In genomic region chr10:40370156-40370555, GRCm38 (mm10) we compare ENCODE assay signal across 16 mouse cellular contexts. TPM values are rescaled to one million over a fixed set of nuclear protein-coding genes. Genes with fewer than 3 reads are reported as not detected.
DNase-seq lines count a peak whose midpoint lies in the region; ATAC-seq and TF ChIP-seq lines count a peak whose summit lies in the region.
"Had no signal": no experiment of that assay in that cellular context is flagged by ENCODE, and none has a peak within 500 bp of the region (broad histone marks: within the 10 kb centered on the region; RNA-seq: fewer than 3 reads in every experiment).

No protein-coding gene starts in this region.

- H3K27ac ChIP-seq in cerebellum, adult 2 months (ENCODE audit: insufficient read depth, low read length), result no peak overlapping the region
- H3K27ac ChIP-seq in layer of hippocampus, adult 2 months, result no peak overlapping the region; the same call in 1 of the 2 replicates
- H3K27ac ChIP-seq: embryonic facial prominence, embryonic 10.5 days; forebrain, embryonic 12.5 days; kidney, embryonic 15.5 days; liver, embryonic 13.5 days had no signal

- no peak overlapping the region for H3K4me3 ChIP-seq in cerebellum, adult 2 months (replicated peaks; ENCODE audit: insufficient read depth, low read depth, low read length)
- no peak overlapping the region for H3K4me3 ChIP-seq in layer of hippocampus, adult 2 months
- H3K4me3 ChIP-seq: embryonic facial prominence, embryonic 10.5 days; forebrain, embryonic 12.5 days; kidney, embryonic 15.5 days; liver, embryonic 13.5 days had no signal

- 0 out of 2 replicates have a peak, but pooled peaks have one; percentile 4 for TF ChIP-seq CTCF in cerebellum, adult 2 months (IDR thresholded peaks at IDR 0.05; ENCODE audit: borderline replicate concordance, insufficient read depth, low read depth, low read length)
- peak; percentile 62 for TF ChIP-seq CTCF in layer of hippocampus, adult 2 months (conservative IDR thresholded peaks at IDR 0.05)

- peaks cover 27% of the 10 kb centered on the region; the same call in 1 of the 2 replicates for H3K4me1 ChIP-seq in cerebellum, adult 2 months (ENCODE audit: control insufficient read depth, insufficient read depth, low read length)
- H3K4me1 ChIP-seq: liver, embryonic 13.5 days had no signal

- ATAC-seq in frontal cortex, adult (ENCODE audit: low TSS enrichment), result no peak

- no peaks in the 10 kb centered on the region for H3K27me3 ChIP-seq in cerebellum, adult 2 months (ENCODE audit: control insufficient read depth, insufficient read depth, low read length)
- H3K27me3 ChIP-seq: forebrain, embryonic 12.5 days; kidney, embryonic 15.5 days; liver, embryonic 13.5 days had no signal

- no peak for DNase-seq in cerebellum, adult 2 months
- DNase-seq in cerebellum, adult 8-10 months, result no peak
- DNase-seq in layer of hippocampus, adult 2 months (ENCODE audit: low spot score in 2 of 2), result no peak
- DNase-seq in layer of hippocampus, adult 18-20 months (ENCODE audit: low spot score in 2 of 2), result no peak
- DNase-seq in thymus, postnatal 14 days, result peak; percentile 32
- no peak for DNase-seq in thymus, postnatal 4 days
- DNase-seq in frontal cortex, postnatal 25 days (ENCODE audit: low spot score in 2 of 2), result no peak
- DNase-seq: cerebellum, postnatal 14 days; gastrocnemius, postnatal 10 days; layer of hippocampus, postnatal 36 days; liver, embryonic 13.5 days; right cerebral cortex, postnatal 25 days had no signal

- TF ChIP-seq POLR2A in cerebellum, adult 2 months (IDR thresholded peaks at IDR 0.05; ENCODE audit: borderline replicate concordance, insufficient read depth, low read length), result no peak

RNA-seq across cellular contexts. Expression of gene Cdk19, which starts 30.8 kb away (rescaled TPM):
- 44.7 and 45.9 TPM in 2 replicates for polyA plus RNA-seq in cerebellum, adult 2 months (2012; rRNA removed)
- total RNA-seq in layer of hippocampus, adult 2 months (2021), result 10 to 100 TPM; 34.4 to 34.6 TPM
- total RNA-seq in layer of hippocampus, adult 18-20 months (2021), result 10 to 100 TPM; 35.6 to 36.3 TPM
